10 mouse cellular contexts compared by ENCODE assay signal in genomic region chr2:156825128-156825527, GRCm38 (mm10). TPM values are rescaled to one million over a fixed set of nuclear protein-coding genes. Genes with fewer than 3 reads are reported as not detected.
DNase-seq lines count a peak whose midpoint lies in the region; ATAC-seq and TF ChIP-seq lines count a peak whose summit lies in the region.
"Not testable (repeated sequence)": the region's sequence is repeated elsewhere in the genome, so short reads cannot be mapped to it uniquely, and the experiment has no call there.
"Had no signal": no experiment of that assay in that cellular context is flagged by ENCODE, and none has a peak within 500 bp of the region (broad histone marks: within the 10 kb centered on the region; RNA-seq: fewer than 3 reads in every experiment).

No protein-coding gene starts in this region.

- not testable (repeated sequence) for H3K4me2 ChIP-seq in intestine, postnatal 0 days (replicated peaks; ENCODE audit: low read depth); liver, postnatal 0 days (ENCODE audit: low read depth, low read length); midbrain, embryonic 11.5 days

- DNase-seq in NIH3T3 (ENCODE audit: low read depth) (peak; percentile 20), ZHBTc4 (ENCODE audit: low read depth, low spot score) (peak; percentile 84)
- not testable (repeated sequence) for DNase-seq in heart, adult 2 months; liver, postnatal 0 days
- peak; percentile 19 for DNase-seq in midbrain, embryonic 11.5 days (ENCODE audit: low spot score, missing footprints)

- H3K4me3 ChIP-seq in ES-Bruce4 (ENCODE audit: low read depth, low read length); heart, adult 2 months; intestine, postnatal 0 days (ENCODE audit: low read depth, low read length); liver, postnatal 0 days (ENCODE audit: low read depth, low read length); midbrain, embryonic 11.5 days (ENCODE audit: low read depth, low read length): not testable (repeated sequence)

- H3K27ac ChIP-seq in ES-Bruce4 (ENCODE audit: insufficient read depth, low read length); heart, adult 2 months; intestine, postnatal 0 days (ENCODE audit: low read depth, low read length); liver, postnatal 0 days (ENCODE audit: low read depth); midbrain, embryonic 11.5 days (ENCODE audit: low read depth, low read length): not testable (repeated sequence)

- ATAC-seq in intestine, postnatal 0 days; liver, postnatal 0 days; midbrain, embryonic 11.5 days (ENCODE audit: low FRiP score): not testable (repeated sequence)

- H3K27me3 ChIP-seq in ES-Bruce4 (ENCODE audit: control insufficient read depth, insufficient read depth, low read length, poor library complexity, severe bottlenecking); heart, adult 2 months (ENCODE audit: control insufficient read depth, insufficient read depth, low read length); intestine, postnatal 0 days (replicated peaks; ENCODE audit: control insufficient read depth, insufficient read depth, low read length); liver, postnatal 0 days (ENCODE audit: insufficient read depth, low read length); midbrain, embryonic 11.5 days (ENCODE audit: control insufficient read depth, insufficient read depth, low read length): not testable (repeated sequence)

- not testable (repeated sequence) for TF ChIP-seq EP300 in ES-Bruce4 (IDR thresholded peaks at IDR 0.05; ENCODE audit: insufficient read depth, low read depth, low read length); heart, adult 2 months (IDR thresholded peaks at IDR 0.05; ENCODE audit: insufficient read depth, low read depth, low read length); liver, postnatal 0 days (IDR thresholded peaks at IDR 0.05; ENCODE audit: low read depth)

- not testable (repeated sequence) for TF ChIP-seq POLR2A in ES-Bruce4 (IDR thresholded peaks at IDR 0.05; ENCODE audit: insufficient read depth, low read length); heart, adult 2 months (IDR thresholded peaks at IDR 0.05; ENCODE audit: insufficient read depth, low read depth, low read length)

- H3K9me3 ChIP-seq in ES-Bruce4 (replicated peaks; ENCODE audit: control insufficient read depth, insufficient read depth, low read length, poor library complexity, severe bottlenecking); intestine, postnatal 0 days (ENCODE audit: control insufficient read depth); liver, postnatal 0 days (ENCODE audit: low read length); midbrain, embryonic 11.5 days (ENCODE audit: control insufficient read depth, low read length): not testable (repeated sequence)

- not testable (repeated sequence) for H3K9ac ChIP-seq in ES-Bruce4 (ENCODE audit: low read depth, poor library complexity, severe bottlenecking); heart, adult 2 months (ENCODE audit: low read depth, low read length); intestine, postnatal 0 days (ENCODE audit: low read depth, low read length); liver, postnatal 0 days (replicated peaks); midbrain, embryonic 11.5 days (ENCODE audit: low read length)

- peak; percentile 9 for TF ChIP-seq CTCF in ES-Bruce4 (IDR thresholded peaks at IDR 0.05; ENCODE audit: low read depth, low read length)
- peak; percentile 18; the same call in 1 of the 2 replicates for TF ChIP-seq CTCF in heart, adult 2 months (IDR thresholded peaks at IDR 0.05)
- TF ChIP-seq CTCF in intestine, postnatal 0 days (IDR thresholded peaks at IDR 0.05; ENCODE audit: low read depth), result peak; percentile 26; the same call in 1 of the 2 replicates
- TF ChIP-seq CTCF in liver, postnatal 0 days (IDR thresholded peaks at IDR 0.05; ENCODE audit: low read depth), result 0 out of 2 replicates have a peak, but pooled peaks have one; percentile 12

- not testable (repeated sequence) for H3K36me3 ChIP-seq in ES-Bruce4 (ENCODE audit: control insufficient read depth, insufficient read depth, low read length, poor library complexity, severe bottlenecking); heart, adult 2 months (ENCODE audit: control insufficient read depth, insufficient read depth, low read length); intestine, postnatal 0 days (ENCODE audit: control insufficient read depth, insufficient read depth); liver, postnatal 0 days (replicated peaks; ENCODE audit: insufficient read depth, low read length); midbrain, embryonic 11.5 days (ENCODE audit: control insufficient read depth, insufficient read depth, low read length)

- not testable (repeated sequence) for H3K4me1 ChIP-seq in ES-Bruce4 (ENCODE audit: control insufficient read depth, insufficient read depth, low read length); heart, adult 2 months (ENCODE audit: control insufficient read depth, insufficient read depth, low read length); intestine, postnatal 0 days (replicated peaks; ENCODE audit: control insufficient read depth, insufficient read depth, low read length); liver, postnatal 0 days (ENCODE audit: insufficient read depth); midbrain, embryonic 11.5 days (ENCODE audit: control insufficient read depth, insufficient read depth, low read length)

- intact Hi-C loops in heart, adult 2 months (cut with DNase I), result not testable (repeated sequence)

- H3K79me2 ChIP-seq in heart, adult 2 months (replicated peaks; ENCODE audit: control insufficient read depth, insufficient read depth, low read length), result not testable (repeated sequence)

- WGBS in heart, adult 2 months, result 85% methylated on average over 6 of the region's 6 CpGs
- WGBS in intestine, postnatal 0 days, result 92% methylated on average over 6 of the region's 6 CpGs
- WGBS in liver, postnatal 0 days (ENCODE audit: insufficient replicate concordance), result 82% methylated on average over 6 of the region's 6 CpGs
- 92% methylated on average over 6 of the region's 6 CpGs for WGBS in midbrain, embryonic 11.5 days

RNA-seq across cellular contexts. Expression of gene Tgif2, which starts 14.7 kb away (rescaled TPM):
- 32.9 and 33.8 TPM in 2 replicates for polyA plus RNA-seq in ES-Bruce4 (2011; ENCODE audit: insufficient read depth, insufficient read length, low read depth, missing spikeins)
- total RNA-seq in heart, adult 2 months (2021), result under 1 TPM; 0.63 to 0.66 TPM
- polyA plus RNA-seq in heart, adult 2 months (2012; rRNA removed), result 0.76 and 1.2 TPM in 2 replicates
- polyA plus RNA-seq in intestine, postnatal 0 days (2015; fragmentation: Nextera tagmentation; extraction: Ambion mirVana), result 6.4 and 7.0 TPM in 2 replicates
- 4.9 and 5.1 TPM in 2 replicates for polyA plus RNA-seq in liver, postnatal 0 days (2015; fragmentation: Nextera tagmentation; extraction: Ambion mirVana)
- 81.2 and 88.6 TPM in 2 replicates for polyA plus RNA-seq in midbrain, embryonic 11.5 days (2014; fragmentation: Nextera tagmentation; extraction: Ambion mirVana)

RNA-seq across cellular contexts. Expression of gene 4930518I15Rik, which starts 32.6 kb away (rescaled TPM):
- polyA plus RNA-seq in ES-Bruce4 (2011; ENCODE audit: insufficient read depth, insufficient read length, low read depth, missing spikeins), result 2.3 and 3.3 TPM in 2 replicates
- under 1 TPM; 0.55 to 0.84 TPM for total RNA-seq in heart, adult 2 months (2021)
- 0.59 and 1.7 TPM in 2 replicates for polyA plus RNA-seq in heart, adult 2 months (2012; rRNA removed)
- 1.3 and 1.8 TPM in 2 replicates for polyA plus RNA-seq in intestine, postnatal 0 days (2015; fragmentation: Nextera tagmentation; extraction: Ambion mirVana)
- polyA plus RNA-seq in liver, postnatal 0 days (2015; fragmentation: Nextera tagmentation; extraction: Ambion mirVana), result 1.2 and 1.8 TPM in 2 replicates
- 4.7 TPM in 2 replicates for polyA plus RNA-seq in midbrain, embryonic 11.5 days (2014; fragmentation: Nextera tagmentation; extraction: Ambion mirVana)
- total RNA-seq: common myeloid progenitor, adult 5-6 weeks had no signal

RNA-seq across cellular contexts. Expression of gene Rab5if, which starts 37.8 kb away (rescaled TPM):
- 92.7 and 98.2 TPM in 2 replicates for polyA plus RNA-seq in ES-Bruce4 (2011; ENCODE audit: insufficient read depth, insufficient read length, low read depth, missing spikeins)
- total RNA-seq in heart, adult 2 months (2021), result 100 to 1,000 TPM; 104 to 116 TPM
- polyA plus RNA-seq in heart, adult 2 months (2012; rRNA removed), result 64.4 and 119 TPM in 2 replicates
- polyA plus RNA-seq in intestine, postnatal 0 days (2015; fragmentation: Nextera tagmentation; extraction: Ambion mirVana), result 272 and 279 TPM in 2 replicates
- 190 and 216 TPM in 2 replicates for polyA plus RNA-seq in liver, postnatal 0 days (2015; fragmentation: Nextera tagmentation; extraction: Ambion mirVana)
- 196 and 205 TPM in 2 replicates for polyA plus RNA-seq in midbrain, embryonic 11.5 days (2014; fragmentation: Nextera tagmentation; extraction: Ambion mirVana)

RNA-seq across cellular contexts. Expression of gene Myl9, which starts 49.9 kb away (rescaled TPM):
- polyA plus RNA-seq in ES-Bruce4 (2011; ENCODE audit: insufficient read depth, insufficient read length, low read depth, missing spikeins), result 9.4 and 20.2 TPM in 2 replicates
- total RNA-seq in heart, adult 2 months (2021), result 100 to 1,000 TPM in 1 of 2 experiments, 10 to 100 TPM in 1; 86.6 to 107 TPM
- 176 and 204 TPM in 2 replicates for polyA plus RNA-seq in heart, adult 2 months (2012; rRNA removed)
- polyA plus RNA-seq in intestine, postnatal 0 days (2015; fragmentation: Nextera tagmentation; extraction: Ambion mirVana), result 1,325 and 1,382 TPM in 2 replicates
- 50.4 and 51.2 TPM in 2 replicates for polyA plus RNA-seq in liver, postnatal 0 days (2015; fragmentation: Nextera tagmentation; extraction: Ambion mirVana)
- 112 and 118 TPM in 2 replicates for polyA plus RNA-seq in midbrain, embryonic 11.5 days (2014; fragmentation: Nextera tagmentation; extraction: Ambion mirVana)
- total RNA-seq: common myeloid progenitor, adult 5-6 weeks; granulocyte monocyte progenitor cell, adult 5-6 weeks had no signal
- polyA plus RNA-seq: inflammation-experienced regulatory T-cells, adult 6 months had no signal
